Mouse (Mus musculus) bone marrow macrophage, adult 2 months (primary cell): ENCODE results near the gene Txnrd1.

Experiments used
- CTCF ChIP-seq: IDR thresholded peaks from 2 replicates; pipeline ENCODE4 v1.5.1; 2012; ENCODE audit warnings: low read depth, mild to moderate bottlenecking, low read length, moderate library complexity
- POLR2A ChIP-seq: IDR thresholded peaks from 2 replicates; pipeline ENCODE4 v1.6.1; 2012; ENCODE audit warnings: mild to moderate bottlenecking, low read depth, low read length, borderline replicate concordance

GRCm38 (mm10) chr10:82876076-82876796, 42.5 kb downstream of the Txnrd1 start:
- TF ChIP-seq CTCF: no peak
- TF ChIP-seq POLR2A: no peak
